Mouse (Mus musculus) liver, embryonic 13.5 days (tissue): Measurements from ENCODE around the gene Gbgt1. TPM values are rescaled to one million over a fixed set of nuclear protein-coding genes. Genes with fewer than 3 reads are reported as not detected.

ENCODE experiments used
- ATAC-seq: fragments of 200-750 bp; cut with Nextera tagmentation; 2 replicates; pipeline ENCODE4 v1.8.0; 2017; ENCODE audit warnings: low read depth, mild to moderate bottlenecking, moderate number of reproducible peaks, moderate library complexity
- DNase-seq: peaks from one replicate; pipeline ENCODE4 v3.0.0; 2022
- H3K27ac ChIP-seq: fragments of 300-500 bp; sonication (generic); 2 replicates; pipeline ENCODE4 v1.5.1; 2015; ENCODE audit warnings: moderate library complexity, mild to moderate bottlenecking, inconsistent platforms
- H3K27me3 ChIP-seq: fragments of 300-500 bp; sonication (generic); 2 replicates; pipeline ENCODE4 v1.6.1; 2015; ENCODE audit warnings: mild to moderate bottlenecking, inconsistent platforms
- H3K36me3 ChIP-seq: fragments of 300-500 bp; sonication (generic); 2 replicates; pipeline ENCODE4 v1.6.1; 2015; ENCODE audit warnings: mild to moderate bottlenecking, inconsistent platforms
- H3K4me1 ChIP-seq: fragments of 300-500 bp; sonication (generic); replicated peaks from 2 replicates; pipeline ENCODE4 v1.6.1; 2015; ENCODE audit warnings: inconsistent platforms
- H3K4me2 ChIP-seq: fragments of 300-500 bp; sonication (generic); 2 replicates; pipeline ENCODE4 v1.6.1; 2015; ENCODE audit warnings: inconsistent platforms, mild to moderate bottlenecking, moderate library complexity
- H3K4me3 ChIP-seq: fragments of 300-500 bp; sonication (generic); replicated peaks from 2 replicates; pipeline ENCODE4 v1.5.1; 2015; ENCODE audit warnings: mild to moderate bottlenecking, inconsistent platforms
- H3K9ac ChIP-seq: fragments of 300-500 bp; sonication (generic); 2 replicates; pipeline ENCODE4 v1.6.1; 2015; ENCODE audit warnings: mild to moderate bottlenecking, inconsistent platforms
- H3K9me3 ChIP-seq: fragments of 300-500 bp; sonication (generic); replicated peaks from 2 replicates; pipeline ENCODE4 v1.6.1; 2016; ENCODE audit warnings: inconsistent platforms
- WGBS: fragments of 180-500 bp; shearing (Covaris S2); methylation state at CpG from one replicate; pipeline ENCODE4 v1.1.7; 2015; ENCODE audit not compliant: insufficient replicate concordance; 5-methylcytosine and 5-hydroxymethylcytosine counted together
- polyA plus RNA-seq: library from polyadenylated mRNA; unstranded; fragments of >200 nt; fragmentation: Nextera tagmentation; extraction: Ambion mirVana; gene quantifications from 2 replicates; pipeline ENCODE4 v1.2.1, GENCODE M21; 2015

The Gbgt1 gene
- 0.36 and 0.44 TPM in 2 replicates for polyA plus RNA-seq

- H3K36me3 ChIP-seq = no peaks in the 10 kb centered on the region
- no peak within 1 kb of the TSS for H3K27ac ChIP-seq
- no peak within 1 kb of the TSS for H3K4me3 ChIP-seq
- no peaks in the 10 kb centered on the region for H3K27me3 ChIP-seq
- H3K9ac ChIP-seq = no peak within 1 kb of the TSS
- 60% methylated on average over 5 of the region's 5 CpGs for WGBS
- ATAC-seq = no peak
- DNase-seq = no peak
- H3K9me3 ChIP-seq = no peaks in the 10 kb centered on the region
- no peak within 1 kb of the TSS for H3K4me2 ChIP-seq
- no peaks in the 10 kb centered on the region for H3K4me1 ChIP-seq
Observed at GRCm38 (mm10) chr2:28496671-28497070, at the start of gene Gbgt1. Gbgt1 (plus strand) TSS chr2:28496891.

GRCm38 (mm10) chr2:28447315-28447670 is 49.4 kb upstream of the Gbgt1 start:
- H3K4me2 ChIP-seq = peak overlapping the region; percentile 72
- H3K9me3 ChIP-seq = no peaks in the 10 kb centered on the region
- H3K4me1 ChIP-seq = no peaks in the 10 kb centered on the region
- H3K36me3 ChIP-seq = no peaks in the 10 kb centered on the region
- ATAC-seq (no peak), DNase-seq (no peak)
- 17% methylated on average over 11 of the region's 11 CpGs for WGBS
- peak overlapping the region; percentile 60 for H3K4me3 ChIP-seq
- H3K27me3 ChIP-seq = peaks cover 48% of the 10 kb centered on the region
- no peak overlapping the region for H3K27ac ChIP-seq
- peak overlapping the region; percentile 47; the same call in 1 of the 2 replicates for H3K9ac ChIP-seq

- 63% methylated on average over 11 of the region's 11 CpGs for WGBS
- H3K36me3 ChIP-seq = no peaks in the 10 kb centered on the region
- ATAC-seq (no peak), DNase-seq (no peak)
- no peak overlapping the region for H3K27ac ChIP-seq
- no peak overlapping the region for H3K4me2 ChIP-seq
- H3K9me3 ChIP-seq = no peaks in the 10 kb centered on the region
- H3K27me3 ChIP-seq = peaks cover 23% of the 10 kb centered on the region
- no peaks in the 10 kb centered on the region for H3K4me1 ChIP-seq
- no peak overlapping the region for H3K9ac ChIP-seq
- no peak overlapping the region for H3K4me3 ChIP-seq
Observed at GRCm38 (mm10) chr2:28451663-28452062, 45.0 kb upstream of the Gbgt1 start.

- Histone ChIP-seq H3K27me3 (peaks cover 6% of the 10 kb centered on the region; the same call in 1 of the 2 replicates), H3K4me3 (no peak overlapping the region), H3K27ac (no peak overlapping the region), H3K4me1 (no peaks in the 10 kb centered on the region), H3K9me3 (no peaks in the 10 kb centered on the region), H3K36me3 (no peaks in the 10 kb centered on the region), H3K4me2 (no peak overlapping the region), H3K9ac (no peak overlapping the region)
- no peak for ATAC-seq
- DNase-seq = no peak
- WGBS = 61% methylated on average over 6 of the region's 6 CpGs
Observed at GRCm38 (mm10) chr2:28453539-28453938, 43.2 kb upstream of the Gbgt1 start.

GRCm38 (mm10) chr2:28456616-28457015 is 40.1 kb upstream of the Gbgt1 start:
- no peak overlapping the region for H3K4me2 ChIP-seq
- no peaks in the 10 kb centered on the region for H3K9me3 ChIP-seq
- H3K4me3 ChIP-seq = no peak overlapping the region
- H3K27ac ChIP-seq = no peak overlapping the region
- H3K9ac ChIP-seq = no peak overlapping the region
- H3K36me3 ChIP-seq = no peaks in the 10 kb centered on the region
- H3K4me1 ChIP-seq = no peaks in the 10 kb centered on the region
- 67% methylated on average over 1 of the region's 1 CpGs for WGBS
- H3K27me3 ChIP-seq = no peaks in the 10 kb centered on the region; the same call in 1 of the 2 replicates
- ATAC-seq = no peak
- DNase-seq = no peak

- no peak overlapping the region for H3K9ac ChIP-seq
- peaks cover 27% of the 10 kb centered on the region for H3K27me3 ChIP-seq
- peaks cover 16% of the 10 kb centered on the region for H3K4me1 ChIP-seq
- H3K4me2 ChIP-seq = no peak overlapping the region
- no peak overlapping the region for H3K4me3 ChIP-seq
- peak; percentile 55 for DNase-seq
- 24% methylated on average over 3 of the region's 3 CpGs for WGBS
- no peak for ATAC-seq
- no peak overlapping the region for H3K27ac ChIP-seq
- no peaks in the 10 kb centered on the region for H3K9me3 ChIP-seq
- H3K36me3 ChIP-seq = peaks cover 2% of the 10 kb centered on the region
Observed at GRCm38 (mm10) chr2:28463919-28464318, 32.8 kb upstream of the Gbgt1 start.

GRCm38 (mm10) chr2:28464919-28465318 is 31.8 kb upstream of the Gbgt1 start:
- Histone ChIP-seq H3K4me3 (no peak overlapping the region), H3K4me2 (no peak overlapping the region), H3K4me1 (peaks cover 24% of the 10 kb centered on the region), H3K27me3 (peaks cover 27% of the 10 kb centered on the region), H3K36me3 (peaks cover 12% of the 10 kb centered on the region), H3K27ac (no peak overlapping the region), H3K9me3 (no peaks in the 10 kb centered on the region), H3K9ac (no peak overlapping the region)
- ATAC-seq (no peak), DNase-seq (no peak)
- 70% methylated on average over 9 of the region's 9 CpGs for WGBS

GRCm38 (mm10) chr2:28465836-28466518 is 30.7 kb upstream of the Gbgt1 start, which contains the start of gene 1700007K13Rik:
1700007K13Rik (minus strand) TSS chr2:28466332.
- DNase-seq = no peak
- no peaks in the 10 kb centered on the region for H3K9me3 ChIP-seq
- no peak within 1 kb of the TSS for H3K9ac ChIP-seq
- ATAC-seq = peak; percentile 47; the same call in 1 of the 2 replicates
- peaks cover 27% of the 10 kb centered on the region for H3K27me3 ChIP-seq
- 6% methylated on average over 25 of the region's 25 CpGs for WGBS
- H3K4me1 ChIP-seq = peaks cover 28% of the 10 kb centered on the region
- peaks cover 23% of the 10 kb centered on the region for H3K36me3 ChIP-seq
- H3K4me3 ChIP-seq = peak within 1 kb of the TSS; percentile 18; the same call in 1 of the 2 replicates
- peak within 1 kb of the TSS; percentile 48 for H3K4me2 ChIP-seq
- no peak within 1 kb of the TSS for H3K27ac ChIP-seq

GRCm38 (mm10) chr2:28467860-28468485 is 28.7 kb upstream of the Gbgt1 start, which contains the start of gene Mrps2:
Mrps2 (plus strand) TSS chr2:28468066.
- peak within 1 kb of the TSS; percentile 81 for H3K4me3 ChIP-seq
- under 1% methylated on average over 52 of the region's 52 CpGs for WGBS
- peaks cover 28% of the 10 kb centered on the region for H3K4me1 ChIP-seq
- H3K9ac ChIP-seq = peak within 1 kb of the TSS; percentile 86
- DNase-seq = peak; percentile 80
- H3K36me3 ChIP-seq = peaks cover 37% of the 10 kb centered on the region
- 0 out of 2 replicates have a peak within 1 kb of the TSS, but pooled peaks have one; percentile 29 for H3K27ac ChIP-seq
- ATAC-seq = peak; percentile 83
- H3K9me3 ChIP-seq = no peaks in the 10 kb centered on the region
- H3K27me3 ChIP-seq = peaks cover 27% of the 10 kb centered on the region
- peak within 1 kb of the TSS; percentile 79 for H3K4me2 ChIP-seq

GRCm38 (mm10) chr2:28468486-28469225 is 28.0 kb upstream of the Gbgt1 start:
- DNase-seq = no peak
- H3K9me3 ChIP-seq = no peaks in the 10 kb centered on the region
- WGBS = 46% methylated on average over 18 of the region's 18 CpGs
- H3K4me2 ChIP-seq = peak overlapping the region; percentile 79
- 0 out of 2 replicates have a peak overlapping the region, but pooled peaks have one; percentile 29 for H3K27ac ChIP-seq
- peaks cover 37% of the 10 kb centered on the region for H3K36me3 ChIP-seq
- no peak for ATAC-seq
- peaks cover 28% of the 10 kb centered on the region for H3K4me1 ChIP-seq
- peaks cover 27% of the 10 kb centered on the region for H3K27me3 ChIP-seq
- peak overlapping the region; percentile 86 for H3K9ac ChIP-seq
- peak overlapping the region; percentile 81 for H3K4me3 ChIP-seq

- DNase-seq = no peak
- Histone ChIP-seq H3K9me3 (no peaks in the 10 kb centered on the region), H3K4me2 (no peak overlapping the region), H3K27ac (no peak overlapping the region), H3K27me3 (peaks cover 23% of the 10 kb centered on the region), H3K36me3 (peaks cover 37% of the 10 kb centered on the region), H3K4me3 (no peak overlapping the region), H3K9ac (no peak overlapping the region), H3K4me1 (peaks cover 28% of the 10 kb centered on the region)
- WGBS = 83% methylated on average over 14 of the region's 14 CpGs
- no peak for ATAC-seq
Observed at GRCm38 (mm10) chr2:28469461-28469860, 27.2 kb upstream of the Gbgt1 start.
